Mouse (Mus musculus) stomach, postnatal 0 days (tissue): ENCODE data around the gene Myct1.

Experiments used
- CTCF ChIP-seq: IDR thresholded peaks from 2 replicates; pipeline ENCODE4 v1.5.1; 2016; ENCODE audit warnings: antibody characterized with exemption, low read depth, mild to moderate bottlenecking, moderate library complexity
- EP300 ChIP-seq: optimal IDR thresholded peaks from 2 replicates; pipeline ENCODE3; 2016; ENCODE audit warnings: antibody characterized with exemption

- TF ChIP-seq CTCF: no peak
- no peak for TF ChIP-seq EP300
Measured at GRCm38 (mm10) chr10:5551382-5551781, 42.2 kb upstream of the Myct1 start, which contains the start of gene Syne1.
